Mouse (Mus musculus) urinary bladder, adult 18-20 months (tissue): Measurements from ENCODE around the gene Mettl21e.
"Not testable (repeated sequence)": the region's sequence is repeated elsewhere in the genome, so short reads cannot be mapped to it uniquely, and the experiment has no call there.

Experiments
- DNase-seq, 2 experiments: peaks; one replicate each; pipeline ENCODE4 v3.0.0; 2022; ENCODE audit warnings: low spot score in 2 of 2, mixed read lengths in 2 of 2

Gene Mettl21e

GRCm38 (mm10) chr1:44218876-44219275 lies at the start of gene Mettl21e:
Gene Mettl21e, minus strand, starts transcription at chr1:44218961.
- DNase-seq = peak in 1 of 2 experiments; percentile 40

GRCm38 (mm10) chr1:44240440-44240839 lies 21.7 kb upstream of the Mettl21e start:
- DNase-seq = not testable (repeated sequence)

GRCm38 (mm10) chr1:44239969-44240368 lies 21.2 kb upstream of the Mettl21e start:
- no peak for DNase-seq

- no peak for DNase-seq
These were observed 18.5 kb upstream of the Mettl21e start for GRCm38 (mm10) chr1:44237305-44237704.

- no peak for DNase-seq
These were observed 16.6 kb upstream of the Mettl21e start for GRCm38 (mm10) chr1:44235311-44235710.

GRCm38 (mm10) chr1:44234531-44234930 lies 15.8 kb upstream of the Mettl21e start:
- DNase-seq = not testable (repeated sequence)

- no peak for DNase-seq
These were observed 10.3 kb upstream of the Mettl21e start for GRCm38 (mm10) chr1:44229044-44229443.

- DNase-seq = no peak
These were observed 1.6 kb downstream of the Mettl21e start for GRCm38 (mm10) chr1:44217118-44217517.

GRCm38 (mm10) chr1:44216352-44217116 lies 2.2 kb downstream of the Mettl21e start:
- peak in 1 of 2 experiments; percentile 43 for DNase-seq

GRCm38 (mm10) chr1:44214443-44214842 lies 4.3 kb downstream of the Mettl21e start:
- no peak for DNase-seq

GRCm38 (mm10) chr1:44202876-44203275 lies 15.9 kb downstream of the Mettl21e start:
- no peak for DNase-seq

- DNase-seq = no peak
These were observed 20.2 kb downstream of the Mettl21e start for GRCm38 (mm10) chr1:44198273-44199171.

- DNase-seq = no peak
These were observed 32.4 kb downstream of the Mettl21e start for GRCm38 (mm10) chr1:44186396-44186795.

GRCm38 (mm10) chr1:44178086-44178485 lies 40.7 kb downstream of the Mettl21e start:
- DNase-seq = no peak

GRCm38 (mm10) chr1:44173903-44174302 lies 44.9 kb downstream of the Mettl21e start:
- no peak for DNase-seq

GRCm38 (mm10) chr1:44172656-44173055 lies 46.1 kb downstream of the Mettl21e start:
- no peak for DNase-seq

- no peak for DNase-seq
These were observed 50.8 kb downstream of the Mettl21e start for GRCm38 (mm10) chr1:44167859-44168383.

- no peak for DNase-seq
These were observed 56.4 kb downstream of the Mettl21e start for GRCm38 (mm10) chr1:44162389-44162788.

- no peak for DNase-seq
These were observed 56.9 kb downstream of the Mettl21e start for GRCm38 (mm10) chr1:44161818-44162217.

GRCm38 (mm10) chr1:44158317-44158716 lies 60.4 kb downstream of the Mettl21e start:
- DNase-seq = no peak

GRCm38 (mm10) chr1:44155287-44155686 lies 63.5 kb downstream of the Mettl21e start:
- no peak for DNase-seq
